Mouse (Mus musculus) thymus, postnatal 36 days (tissue): ENCODE results near the gene Clic5.
"Not testable (repeated sequence)": the region's sequence is repeated elsewhere in the genome, so short reads cannot be mapped to it uniquely, and the experiment has no call there.

Source experiments
- DNase-seq, 2 experiments: peaks; one replicate each; pipeline ENCODE4 v3.0.0; 2022; ENCODE audit warnings: mixed read lengths in 2 of 2

Clic5 gene

DNA sequence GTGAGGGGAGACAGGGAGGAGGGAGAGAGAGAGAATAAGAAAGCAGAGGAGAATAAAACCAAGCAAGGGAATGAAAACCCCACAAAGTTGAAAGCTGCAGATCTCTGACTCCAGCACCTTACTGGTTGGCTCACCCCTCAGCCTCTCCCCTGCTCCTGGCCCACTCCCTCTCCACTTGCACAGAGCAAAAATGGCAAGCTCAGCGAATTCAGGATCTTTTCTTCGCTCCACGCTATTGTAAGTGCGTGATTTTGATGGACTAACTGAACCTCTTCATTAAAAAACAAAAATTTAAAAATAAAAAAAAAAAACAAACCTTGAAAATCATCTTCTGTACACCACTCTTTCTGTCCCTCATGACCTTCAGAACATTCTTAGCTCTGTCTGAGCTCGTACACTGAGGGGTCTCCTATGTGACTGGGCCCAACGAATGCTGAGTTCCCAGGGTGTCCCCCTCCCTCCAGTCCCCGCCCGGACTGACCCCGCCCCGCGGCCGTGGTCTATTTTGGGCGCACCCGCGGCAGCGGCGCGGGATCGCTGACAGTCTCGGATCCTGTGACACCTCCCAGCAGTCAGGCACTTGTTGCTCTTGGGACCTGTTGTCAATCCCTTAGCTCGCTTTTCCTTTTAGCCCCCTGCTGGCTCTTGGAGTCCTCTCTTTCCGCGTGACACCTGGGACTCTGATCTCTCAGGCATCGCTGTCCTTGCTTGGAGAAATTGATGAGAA is at the start of gene Clic5:
Gene Clic5 (plus strand): TSS at position 543 of the 727 bp plus-strand sequence.
- DNase-seq = peak; percentile 38 to 52

GRCm38 (mm10) chr17:44145806-44146205 is 42.6 kb upstream of the Clic5 start:
- DNase-seq = no peak

GRCm38 (mm10) chr17:44148109-44148846 is 40.1 kb upstream of the Clic5 start:
- no peak for DNase-seq

DNA sequence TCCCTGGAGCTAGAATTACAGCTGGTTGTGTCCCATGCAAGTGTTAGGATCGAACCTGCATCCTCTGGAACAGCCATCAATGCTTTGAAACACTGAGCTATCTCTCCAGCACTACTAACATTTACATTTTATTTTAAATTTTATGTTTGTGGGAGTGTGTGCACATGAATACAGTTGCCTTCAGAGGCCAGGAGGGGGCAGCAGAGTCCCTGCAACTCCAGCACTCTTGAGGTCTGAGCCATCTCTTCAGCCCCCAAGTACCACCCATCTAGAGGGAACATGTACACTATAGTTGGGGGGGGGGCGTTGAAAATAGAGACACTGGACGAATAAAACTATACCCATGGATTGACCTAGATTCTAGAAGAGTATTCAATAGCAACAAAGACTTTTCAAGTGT is 37.3 kb upstream of the Clic5 start:
- DNase-seq = peak; percentile 44 to 45

DNA sequence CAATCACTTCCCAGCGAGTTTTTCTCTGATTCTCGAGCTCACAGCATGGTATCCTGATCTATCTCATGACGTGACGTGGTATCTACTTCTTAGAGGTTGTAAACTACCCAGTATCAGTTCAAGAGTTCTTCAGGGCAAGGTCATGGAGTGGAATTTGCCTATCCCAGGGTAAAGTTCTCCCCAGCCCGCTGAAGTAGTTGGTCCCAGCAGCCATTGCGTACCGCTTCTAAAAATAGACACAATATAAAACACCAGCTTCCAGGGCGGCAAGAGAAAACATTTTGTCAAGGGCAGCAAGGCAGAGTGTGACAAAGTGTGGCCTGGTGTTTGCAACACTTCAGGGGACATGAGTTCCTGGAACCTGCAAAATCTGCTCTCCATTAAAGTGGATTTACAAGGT is 36.5 kb upstream of the Clic5 start:
- no peak for DNase-seq

DNA sequence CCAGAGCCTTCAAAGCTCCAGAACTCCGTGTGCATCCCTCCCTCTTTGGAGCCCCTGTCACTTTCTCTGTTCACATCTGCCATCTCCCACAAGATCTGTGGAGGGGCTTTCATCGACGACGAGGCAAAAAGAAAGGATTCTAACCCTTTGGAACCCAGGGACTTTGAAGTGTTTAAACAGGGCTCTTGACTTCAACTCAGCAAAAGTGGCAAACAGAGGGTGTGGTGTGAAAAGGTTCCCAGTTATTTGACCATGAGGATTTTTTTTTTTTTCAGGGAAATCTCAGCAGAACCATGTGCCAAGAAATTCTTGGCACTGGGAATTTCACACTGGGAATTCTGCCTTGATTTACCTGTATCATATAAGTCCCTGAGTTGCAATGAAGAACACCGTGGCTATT is 34.5 kb upstream of the Clic5 start:
- no peak for DNase-seq

DNA sequence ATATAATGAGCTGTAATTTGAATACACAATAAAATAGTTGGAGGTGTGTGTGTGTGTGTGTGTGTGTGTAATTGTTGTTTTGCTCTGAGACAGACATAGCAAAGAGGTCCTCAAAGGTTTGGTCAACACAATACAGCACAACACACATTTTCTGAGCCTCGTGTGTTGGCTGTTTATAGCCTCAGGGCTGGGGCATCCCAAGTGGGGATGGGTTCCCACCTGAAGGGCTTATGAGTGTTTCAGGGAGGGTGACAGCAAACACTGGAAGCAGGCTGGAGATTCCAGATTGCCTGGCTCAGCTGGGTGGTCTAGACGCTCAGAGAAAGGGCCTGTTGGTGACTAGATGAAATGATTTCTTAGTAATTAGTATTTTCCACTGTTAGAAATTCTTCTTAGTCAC is 33.2 kb upstream of the Clic5 start:
- no peak for DNase-seq

DNA sequence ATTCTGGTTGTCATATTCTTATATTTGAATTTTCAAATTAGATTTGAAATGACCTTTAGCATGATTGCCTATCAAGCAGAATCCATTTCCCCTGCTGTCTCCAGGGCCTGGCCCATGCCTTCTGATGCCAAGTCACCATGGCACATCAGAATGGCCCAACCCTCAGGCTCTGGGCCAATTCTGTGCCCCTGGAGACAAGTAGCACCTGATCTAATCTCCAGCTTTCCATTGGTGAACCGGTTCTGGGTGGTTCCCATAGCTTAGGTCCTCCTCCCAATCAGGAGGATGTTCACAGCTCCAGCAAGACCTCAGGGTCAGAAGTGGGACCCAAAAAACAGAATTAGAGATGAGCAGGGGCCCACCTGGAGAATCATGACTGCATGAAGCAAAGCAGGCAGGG is 30.2 kb upstream of the Clic5 start:
- no peak for DNase-seq

DNA sequence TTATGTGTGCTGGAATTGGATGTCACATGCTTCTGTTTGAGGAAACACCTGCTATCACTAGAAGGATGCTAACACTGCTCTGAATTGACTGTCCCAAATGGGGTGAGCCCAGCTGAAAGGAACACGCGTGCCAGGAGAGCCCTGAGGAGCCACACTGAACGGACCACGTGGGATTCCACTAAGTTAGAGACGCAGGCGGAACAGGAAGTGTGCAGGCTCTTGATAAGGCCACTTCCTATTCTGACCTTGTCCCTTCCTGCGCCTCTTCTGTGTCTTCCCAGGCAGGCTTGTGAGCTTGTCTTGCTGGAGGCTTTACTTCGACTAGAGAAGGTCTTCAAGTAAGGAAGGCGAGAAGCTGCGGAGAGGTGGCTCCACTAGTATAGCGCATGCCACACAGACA is 27.9 kb upstream of the Clic5 start:
- no peak for DNase-seq

- DNase-seq = no peak
These were observed 25.9 kb upstream of the Clic5 start for GRCm38 (mm10) chr17:44162514-44162913.

- no peak for DNase-seq
These were observed 25.4 kb upstream of the Clic5 start for GRCm38 (mm10) chr17:44162935-44163334.

DNA sequence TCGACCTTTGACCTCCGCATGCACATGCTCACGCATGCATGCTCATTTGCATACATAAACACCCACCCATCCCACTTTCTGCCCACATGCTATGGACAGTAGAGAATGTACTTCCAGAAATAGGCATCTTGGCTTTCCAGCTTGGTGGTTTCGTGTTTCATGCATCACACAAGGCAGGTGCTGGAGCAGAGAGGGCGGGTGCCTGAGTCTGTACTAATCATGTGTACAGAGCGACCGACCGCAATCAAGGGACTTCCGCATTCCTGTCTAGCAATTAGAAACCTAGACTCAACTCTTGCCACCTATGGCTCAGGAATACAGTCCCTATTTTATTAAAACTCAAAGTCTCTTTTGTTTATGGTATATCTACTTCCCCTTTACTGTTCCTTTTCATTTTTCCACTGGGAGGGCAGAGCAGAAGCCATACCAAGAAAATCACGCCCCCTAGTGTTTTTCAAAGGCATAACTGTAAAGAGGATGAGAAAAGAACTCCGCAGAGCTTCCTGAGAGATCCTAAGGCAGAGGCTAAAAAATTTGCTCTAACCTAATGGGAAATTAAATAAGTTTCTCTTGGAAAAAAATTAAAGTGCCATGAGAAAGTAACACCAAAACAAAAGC is 22.5 kb upstream of the Clic5 start:
- DNase-seq = no peak

DNA sequence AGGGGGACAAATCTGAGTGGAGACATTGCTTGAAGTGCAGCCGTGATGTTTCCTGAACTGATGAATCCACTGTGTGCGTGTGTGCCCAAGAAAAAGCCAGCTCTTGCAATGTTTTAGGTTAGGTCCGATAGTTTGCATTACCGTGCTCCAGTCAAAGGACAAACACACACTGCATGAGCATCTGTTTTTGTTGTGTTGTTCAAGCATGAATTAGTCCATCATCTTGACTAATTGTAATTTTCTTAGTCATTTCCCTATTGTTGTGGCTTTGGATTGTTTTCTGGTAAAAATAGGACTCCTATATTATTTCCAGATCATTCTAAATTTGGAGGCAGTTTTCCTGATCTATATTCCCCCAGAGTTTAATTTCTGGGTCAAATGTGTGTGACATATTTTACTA is 18.7 kb upstream of the Clic5 start:
- no peak for DNase-seq

- DNase-seq = no peak
These were observed 18.1 kb upstream of the Clic5 start for GRCm38 (mm10) chr17:44170316-44170715.

DNA sequence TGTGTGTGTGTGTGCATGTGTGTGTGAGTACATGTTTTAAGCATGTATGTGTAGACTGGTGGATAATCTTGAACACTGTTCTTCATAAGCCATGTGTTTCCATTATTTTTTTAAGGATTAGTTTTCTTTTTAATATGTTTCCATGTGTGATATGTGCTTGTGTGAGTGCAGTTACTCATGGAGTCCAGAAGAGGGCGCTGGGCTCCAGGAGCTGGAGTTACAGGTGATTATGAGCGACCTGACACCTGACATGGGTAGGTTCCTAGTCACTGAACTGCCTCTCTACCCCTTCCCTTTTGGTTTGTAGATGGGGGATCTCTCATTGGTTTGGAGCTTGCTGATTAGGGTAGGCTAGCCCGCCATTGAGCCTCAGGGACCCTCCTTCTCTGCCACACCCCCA is 16.5 kb upstream of the Clic5 start:
- DNase-seq = no peak

DNA sequence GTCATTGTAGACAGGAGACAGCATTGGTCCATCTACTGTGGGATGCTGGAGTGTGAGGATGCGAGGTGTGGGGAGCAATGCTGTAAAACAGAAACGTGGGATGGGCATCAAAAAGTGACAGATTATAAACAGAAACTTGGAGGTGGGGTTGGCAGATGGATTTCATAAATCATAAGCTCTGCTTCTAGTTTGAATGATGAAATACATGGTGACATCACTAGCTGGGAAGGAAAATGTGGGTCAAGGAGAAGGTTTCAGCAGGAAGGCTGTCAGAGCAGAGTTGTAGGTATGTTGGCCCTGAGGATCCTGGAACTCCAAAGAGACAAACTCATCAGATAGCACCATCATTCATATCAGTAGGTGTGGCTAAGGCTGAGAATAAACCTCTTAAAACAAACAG is 15.0 kb upstream of the Clic5 start:
- DNase-seq = no peak

DNA sequence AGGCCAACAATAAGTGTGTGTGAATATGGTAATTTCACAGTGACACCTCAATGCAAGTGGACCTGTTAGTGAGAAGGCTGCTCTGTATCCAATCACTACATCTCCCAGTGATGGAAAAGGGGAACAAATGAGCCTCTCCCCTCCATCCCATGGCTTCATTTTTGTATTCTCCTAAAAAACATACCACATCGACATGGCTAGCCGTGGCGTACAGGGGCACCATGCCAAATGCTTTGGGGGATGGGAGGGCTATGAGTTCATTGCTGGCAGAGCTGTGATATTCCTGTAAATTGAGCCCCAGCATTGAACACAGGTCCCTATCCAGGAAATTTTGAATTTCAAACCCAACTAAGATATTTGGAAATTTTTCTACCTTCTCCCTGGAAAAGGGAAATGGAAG is 11.1 kb upstream of the Clic5 start:
- DNase-seq = no peak

- DNase-seq = no peak
These were observed 7.0 kb upstream of the Clic5 start for GRCm38 (mm10) chr17:44181346-44181745.

- no peak for DNase-seq
These were observed 1.5 kb upstream of the Clic5 start for GRCm38 (mm10) chr17:44186871-44187270.

DNA sequence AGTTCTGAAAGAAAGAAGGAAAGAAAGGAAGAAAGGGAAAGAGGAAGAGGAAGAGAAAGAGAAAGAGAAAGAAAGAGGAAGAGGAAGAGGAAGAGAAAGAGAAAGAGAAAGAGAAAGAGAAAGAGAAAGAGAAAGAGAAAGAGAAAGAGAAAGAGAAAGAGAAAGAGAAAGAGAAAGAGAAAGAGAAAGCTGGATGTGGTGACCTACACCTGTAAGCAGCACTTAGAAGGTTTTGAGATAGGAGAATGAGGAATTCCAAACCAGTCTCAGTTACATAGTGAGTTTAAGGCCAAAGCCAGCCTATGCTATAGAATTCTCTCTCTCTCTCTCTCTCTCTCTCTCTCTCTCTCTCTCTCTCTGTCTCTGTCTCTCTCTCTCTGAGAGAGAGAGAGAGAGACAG is 847 bp upstream of the Clic5 start:
- DNase-seq = not testable (repeated sequence)

- DNase-seq = peak in 1 of 2 experiments; percentile 13
These were observed 373 bp downstream of the Clic5 start for GRCm38 (mm10) chr17:44188769-44189145.

- no peak for DNase-seq
These were observed 1.3 kb downstream of the Clic5 start for GRCm38 (mm10) chr17:44189696-44190095.

DNA sequence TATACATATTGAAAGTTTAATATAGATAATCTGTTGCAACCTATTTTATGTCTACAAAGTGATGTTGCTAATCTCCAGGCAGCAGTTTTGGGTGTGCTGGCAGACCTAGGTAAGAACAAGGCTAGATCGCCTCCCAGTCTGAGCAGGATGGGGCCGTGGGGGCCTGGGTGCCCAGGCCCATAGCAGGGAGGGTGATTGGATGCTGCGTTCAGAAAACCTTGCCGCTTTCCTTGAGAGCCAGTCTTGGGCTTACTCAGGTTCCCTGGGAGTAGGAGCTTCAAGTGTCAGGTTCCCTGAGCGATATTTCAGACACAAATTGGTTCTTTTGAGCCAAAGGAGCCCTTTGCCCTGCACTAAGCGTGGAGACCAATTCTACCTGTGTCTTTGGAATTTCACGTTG is 1.9 kb downstream of the Clic5 start:
- no peak for DNase-seq

GRCm38 (mm10) chr17:44192981-44193380 is 4.6 kb downstream of the Clic5 start:
- no peak for DNase-seq
